Mouse (Mus musculus) layer of hippocampus, postnatal 36 days (tissue): Measurements from ENCODE around the gene Dpp10. TPM values are rescaled to one million over a fixed set of nuclear protein-coding genes. Genes with fewer than 3 reads are reported as not detected.

ENCODE experiments used
- DNase-seq, 2 experiments: peaks; one replicate each; pipeline ENCODE4 v3.0.0; 2022
- total RNA-seq, 2 experiments: library from RNA; stranded (reverse); gene quantifications; 2 replicates each; pipeline ENCODE4 v1.2.3; 2021

The Dpp10 gene
- total RNA-seq, 2 experiments from 2014 or later: 34.3 to 37.5 TPM

DNA sequence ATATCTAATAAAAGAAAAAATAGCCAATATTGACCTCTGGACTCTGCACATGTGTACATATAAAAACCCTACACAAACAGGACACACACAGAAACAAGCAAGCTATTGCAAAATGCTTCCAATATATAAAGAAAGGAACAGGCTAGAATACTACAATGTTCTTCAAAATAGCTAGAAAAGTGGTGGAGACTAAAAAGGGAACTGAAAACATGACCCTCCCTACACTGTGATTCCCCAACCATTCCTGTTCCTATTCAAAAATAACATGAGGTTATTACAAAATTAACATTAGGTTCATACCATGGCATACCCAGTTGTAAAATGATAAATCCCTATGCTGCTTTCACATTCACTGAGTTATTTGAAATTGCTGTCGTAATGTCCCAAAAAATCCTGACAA lies 125.8 kb downstream of the Dpp10 start:
- DNase-seq: no peak

DNA sequence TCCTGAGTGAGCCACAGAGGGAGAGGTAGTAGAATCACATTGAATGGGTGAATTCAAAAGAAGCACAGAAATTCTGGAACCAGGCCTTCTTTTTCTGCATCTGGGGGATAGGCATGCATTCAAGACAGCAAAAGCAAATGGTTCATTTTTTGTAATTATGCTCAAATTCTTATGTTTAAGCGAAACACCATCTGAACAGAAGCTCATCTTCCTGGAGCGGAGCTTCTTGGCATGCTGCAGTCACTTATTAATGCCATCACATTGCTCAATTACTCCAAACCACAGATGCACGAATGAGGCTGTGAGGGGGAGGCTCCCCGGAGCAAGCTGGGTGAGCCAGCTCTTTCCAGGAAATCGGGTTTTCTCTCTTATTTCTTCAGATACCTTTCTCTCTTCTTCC lies 142.7 kb downstream of the Dpp10 start:
- peak; percentile 49 to 57 for DNase-seq

DNA sequence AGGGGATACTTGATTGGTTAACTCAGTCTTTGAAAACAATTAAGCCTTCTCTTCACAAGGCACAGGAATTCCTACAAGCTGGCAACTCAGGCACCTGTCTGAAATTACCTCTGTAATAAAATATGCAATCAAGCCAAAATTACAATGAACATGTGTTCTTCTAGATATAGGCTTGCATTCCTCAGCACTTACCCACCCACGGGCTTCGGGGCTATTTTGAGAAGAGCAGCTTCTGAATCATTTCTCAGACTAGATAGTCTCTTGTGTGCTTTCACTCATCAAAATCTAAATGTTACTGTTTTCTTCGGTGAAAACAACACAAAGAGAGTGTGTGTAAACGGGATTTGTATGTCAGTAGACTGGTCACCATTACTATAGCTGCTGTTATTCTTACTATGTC lies 144.1 kb downstream of the Dpp10 start:
- DNase-seq: no peak

DNA sequence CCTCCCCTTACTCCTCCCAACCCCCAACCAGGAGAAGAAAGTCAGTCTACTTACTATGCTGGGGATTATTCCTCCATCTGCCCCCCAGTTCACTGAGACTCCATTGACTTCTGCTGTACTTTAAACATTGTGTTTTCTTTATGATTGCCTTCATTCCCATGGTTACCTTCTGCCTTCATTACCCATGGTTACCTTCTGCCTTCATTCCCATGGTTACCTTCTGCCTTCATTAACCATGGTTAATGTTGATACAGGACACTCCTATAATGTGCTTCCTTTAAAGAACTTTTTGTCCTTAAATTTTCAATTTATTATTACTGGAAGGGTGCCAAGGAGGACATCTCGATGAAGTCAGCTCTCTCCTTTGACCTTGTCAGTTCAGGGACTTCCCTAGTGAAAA lies 158.1 kb downstream of the Dpp10 start:
- DNase-seq: no peak

DNA sequence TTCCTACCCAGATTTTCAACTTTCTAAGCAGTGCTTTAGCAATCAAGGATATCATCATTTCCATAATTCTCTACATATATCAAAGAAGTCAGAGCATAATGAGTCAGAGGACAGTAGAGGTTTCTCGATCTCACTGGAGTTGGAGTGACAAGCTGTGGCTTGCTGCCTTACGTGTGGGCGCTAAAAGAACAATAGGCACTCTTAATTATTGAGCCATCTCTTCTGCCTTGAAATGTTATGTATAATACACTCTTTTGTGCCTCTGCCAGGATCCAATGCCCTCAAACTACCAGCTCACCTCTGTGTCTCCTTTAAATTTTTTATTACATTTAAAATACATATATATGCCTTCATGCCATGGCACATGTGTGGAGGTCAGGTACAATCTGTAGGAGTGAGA lies 198.5 kb downstream of the Dpp10 start:
- DNase-seq: no peak

DNA sequence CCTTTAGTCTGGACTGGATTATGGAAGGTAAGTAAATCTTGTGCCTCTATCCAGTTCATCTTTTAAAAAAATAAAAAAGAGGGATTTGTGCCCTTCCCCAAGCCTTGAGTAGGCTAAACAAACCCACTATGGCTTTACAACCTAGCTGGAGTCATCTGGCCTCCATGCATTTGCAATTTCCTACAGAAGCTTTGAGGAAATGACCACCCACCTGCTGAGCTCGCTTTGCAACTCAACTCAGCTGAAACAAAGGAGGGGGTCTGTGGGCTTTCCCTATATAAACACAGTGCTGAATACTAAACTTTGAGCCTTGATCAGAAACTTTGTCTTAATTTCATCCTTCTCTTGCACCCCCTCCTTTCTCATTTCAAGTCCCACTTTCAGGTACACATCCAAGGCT lies 244.2 kb downstream of the Dpp10 start:
- no peak for DNase-seq

DNA sequence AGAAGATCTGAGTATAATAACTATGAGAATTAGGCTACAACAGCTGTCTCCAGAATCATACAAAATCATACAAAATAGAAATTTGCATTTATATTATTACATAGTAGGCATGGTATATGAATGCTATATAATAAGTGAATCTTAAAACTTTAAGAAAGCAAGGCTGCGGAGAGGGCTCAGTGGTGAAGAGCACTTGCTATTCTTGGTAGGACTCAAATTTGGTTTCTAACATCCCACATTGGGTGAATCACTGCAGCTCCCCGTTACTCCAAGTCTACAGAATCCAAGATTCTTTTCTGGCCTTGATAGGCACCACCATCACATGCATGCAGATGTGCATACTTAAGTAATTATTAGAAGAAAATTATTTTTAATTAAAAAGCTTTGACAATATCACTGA lies 279.8 kb downstream of the Dpp10 start:
- DNase-seq: no peak

DNA sequence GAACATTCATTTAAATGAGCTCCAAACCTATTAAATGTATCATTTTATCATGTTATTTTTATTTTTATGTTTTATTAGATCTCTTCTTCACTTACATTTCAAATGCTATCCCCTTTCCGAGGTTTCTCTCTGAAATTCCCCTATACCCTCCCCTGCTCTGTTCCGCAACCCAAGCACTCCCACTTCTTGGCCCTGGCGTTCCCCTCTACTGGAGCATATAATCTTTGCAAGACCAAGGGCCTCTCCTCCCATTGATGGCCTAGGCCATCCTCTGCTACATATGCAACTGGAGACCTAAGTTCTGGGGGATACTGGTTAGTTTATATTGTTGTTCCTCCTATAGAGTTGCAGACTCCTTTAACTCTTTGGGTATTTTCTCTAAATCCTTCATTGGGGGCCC lies 283.1 kb downstream of the Dpp10 start:
- no peak for DNase-seq

DNA sequence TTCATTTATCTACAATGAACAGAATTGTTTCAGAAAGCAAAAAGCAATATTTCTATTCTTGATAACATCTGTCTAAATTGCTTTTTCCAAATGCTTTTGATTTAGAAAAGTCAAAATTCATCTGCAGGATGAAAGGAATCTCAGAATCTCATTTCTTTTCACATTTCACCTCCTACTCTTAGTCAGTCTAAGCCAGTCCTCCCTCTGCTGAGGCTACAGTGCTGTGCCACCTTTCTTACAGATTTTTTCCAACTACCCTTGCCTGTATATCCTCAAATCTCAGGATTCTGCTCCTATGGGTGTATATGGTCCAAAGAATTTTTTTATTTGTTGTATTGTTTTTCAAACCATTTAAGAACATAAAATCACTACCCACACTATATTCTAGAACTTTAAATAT lies 289.3 kb downstream of the Dpp10 start:
- DNase-seq: no peak

DNA sequence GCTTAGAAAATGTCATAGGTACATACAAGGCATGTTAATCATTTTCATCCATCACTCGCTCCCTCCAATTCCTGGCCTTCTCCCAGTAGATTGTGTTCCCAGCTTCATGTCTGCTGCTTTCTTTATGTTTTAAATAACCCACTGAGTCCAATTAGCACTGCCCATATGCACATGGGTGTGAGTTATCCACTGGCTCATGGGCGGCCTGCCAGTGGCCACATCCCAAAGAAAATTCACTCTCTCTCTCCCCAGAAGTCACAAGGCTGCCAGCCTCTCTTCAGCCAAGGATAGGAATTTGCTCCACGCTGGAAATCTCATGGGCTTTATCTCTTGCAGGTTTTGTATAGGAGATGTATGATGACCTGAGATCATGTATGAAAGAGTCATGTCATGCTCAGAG lies 338.1 kb downstream of the Dpp10 start:
- no peak for DNase-seq

DNA sequence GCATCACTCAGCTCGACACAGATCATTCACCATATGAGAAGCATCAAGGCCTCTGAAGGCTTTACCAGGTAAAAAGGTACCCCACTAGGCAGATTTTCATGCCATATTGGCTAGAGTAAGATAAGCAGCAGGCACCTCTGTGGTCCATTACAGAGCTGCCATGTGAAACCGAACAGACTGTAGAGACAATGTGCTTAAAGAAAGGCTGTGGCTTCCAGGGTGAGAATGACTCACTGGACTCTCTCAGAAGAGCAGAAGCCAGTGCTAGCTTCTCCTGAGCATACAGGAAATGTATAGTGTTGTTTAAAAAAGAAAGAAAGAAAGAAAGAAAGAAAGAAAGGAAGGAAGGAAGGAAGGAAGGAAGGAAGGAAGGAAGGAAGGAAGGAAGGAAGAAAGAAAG lies 386.9 kb downstream of the Dpp10 start:
- DNase-seq: no peak

DNA sequence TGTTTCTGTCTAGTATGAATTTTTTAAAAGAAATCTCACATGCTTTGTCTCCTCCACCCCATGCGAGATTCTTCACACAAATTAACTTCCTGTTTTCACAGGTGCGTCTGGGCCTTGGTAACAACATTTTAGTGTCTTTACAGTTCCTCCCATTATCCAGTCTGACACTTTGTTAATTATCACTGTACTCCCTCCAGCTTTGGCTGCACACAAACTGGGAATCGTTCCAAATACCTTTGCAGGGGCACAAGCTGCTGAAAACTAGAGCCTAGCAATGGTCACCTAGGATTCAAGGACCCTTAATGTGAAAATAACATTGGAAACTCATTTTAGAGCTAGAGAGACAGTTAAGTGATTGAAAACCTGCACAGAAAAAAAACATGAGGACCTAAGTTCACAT lies 388.8 kb downstream of the Dpp10 start:
- no peak for DNase-seq

DNA sequence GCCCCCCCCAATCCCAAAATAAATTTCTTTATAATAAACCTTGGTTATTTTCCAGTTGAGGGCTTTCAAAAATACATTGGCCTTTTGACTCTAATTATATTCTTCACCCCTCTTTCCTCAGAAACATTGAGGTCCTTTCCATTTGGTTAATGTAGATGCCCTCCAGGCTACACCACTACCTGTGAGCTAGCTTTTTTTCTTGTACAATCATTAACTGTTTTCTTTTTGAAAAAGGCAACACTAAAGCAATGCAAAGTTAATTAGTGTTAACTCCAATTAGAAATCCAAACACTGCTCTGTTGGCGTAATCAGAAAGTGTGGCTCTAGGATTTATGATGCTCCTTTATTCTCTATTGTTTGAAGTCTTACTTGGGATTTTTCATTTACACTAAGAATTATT lies 407.5 kb downstream of the Dpp10 start:
- DNase-seq: no peak

DNA sequence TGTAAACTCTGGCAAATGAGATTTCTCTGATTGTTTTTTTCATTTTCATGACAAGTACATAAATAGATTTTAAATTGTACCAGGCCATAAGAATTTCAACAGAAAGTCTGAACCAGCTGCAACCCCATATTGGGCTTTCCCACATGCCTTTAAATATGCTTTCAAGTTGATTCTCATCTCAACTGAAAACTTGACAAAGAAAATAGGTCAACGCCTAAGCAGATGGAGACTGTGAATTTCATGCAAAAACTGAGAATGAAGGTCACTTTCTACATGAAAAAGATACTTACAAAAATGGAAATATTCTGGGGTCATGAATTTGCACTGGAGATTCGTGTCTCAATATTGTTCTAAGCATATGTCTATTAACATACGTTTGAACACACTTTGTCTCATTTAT lies 417.1 kb downstream of the Dpp10 start:
- DNase-seq: no peak

DNA sequence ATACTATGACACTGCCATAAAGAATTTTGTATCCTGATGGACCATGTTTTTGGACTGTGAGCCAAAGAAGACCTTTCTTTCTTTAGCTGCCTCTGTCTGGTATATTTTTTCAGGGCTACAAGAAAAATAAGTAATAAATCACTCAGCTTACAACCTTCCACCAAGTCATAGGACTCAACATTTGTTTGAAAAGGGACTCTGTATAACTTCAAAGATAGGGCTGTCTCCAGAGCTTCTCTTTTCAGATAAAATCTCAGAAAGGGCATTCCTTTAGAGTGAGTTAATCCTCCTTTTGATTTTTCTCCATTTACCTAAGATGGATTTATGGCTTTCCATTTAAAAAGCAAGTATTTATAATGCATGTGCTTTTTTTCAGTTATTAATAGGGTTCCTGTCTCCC lies 460.5 kb downstream of the Dpp10 start:
- no peak for DNase-seq

DNA sequence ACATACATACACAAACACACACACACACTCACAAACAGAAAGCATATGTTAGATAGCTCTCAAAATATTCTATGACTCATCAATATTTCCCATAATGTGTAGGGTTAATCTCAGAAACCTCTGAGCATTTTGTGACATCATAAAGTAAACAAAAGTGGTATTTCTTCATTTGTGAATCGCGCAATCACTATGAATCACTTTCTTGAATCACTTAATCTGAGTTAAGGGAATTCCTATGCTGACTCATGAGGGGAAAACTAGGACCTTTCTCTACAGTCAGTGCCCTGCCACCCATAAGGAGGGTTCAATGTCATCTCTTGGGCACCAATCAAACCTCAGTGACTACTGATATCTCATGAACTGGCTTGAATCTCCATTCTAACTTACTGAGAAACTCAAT lies 465.2 kb downstream of the Dpp10 start:
- DNase-seq: no peak

DNA sequence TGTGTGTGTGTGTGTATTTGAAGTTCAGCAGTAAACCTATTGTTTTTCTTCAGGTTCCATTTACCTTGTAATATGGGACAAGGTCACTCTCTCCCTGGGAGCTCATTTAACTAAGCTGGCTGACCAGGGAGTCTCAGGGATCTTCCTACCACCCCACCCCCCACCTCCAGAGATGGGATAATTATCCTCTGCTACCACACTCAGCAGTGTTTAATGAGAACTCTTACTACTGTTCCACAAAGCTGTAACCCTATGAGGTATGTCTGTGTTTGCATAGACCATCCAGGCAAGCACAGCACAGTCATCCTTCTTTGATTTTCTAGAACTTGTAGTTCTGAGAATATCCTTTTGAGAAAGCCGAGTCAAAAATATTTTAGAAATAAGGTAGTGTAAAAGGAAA lies 471.6 kb downstream of the Dpp10 start:
- no peak for DNase-seq

DNA sequence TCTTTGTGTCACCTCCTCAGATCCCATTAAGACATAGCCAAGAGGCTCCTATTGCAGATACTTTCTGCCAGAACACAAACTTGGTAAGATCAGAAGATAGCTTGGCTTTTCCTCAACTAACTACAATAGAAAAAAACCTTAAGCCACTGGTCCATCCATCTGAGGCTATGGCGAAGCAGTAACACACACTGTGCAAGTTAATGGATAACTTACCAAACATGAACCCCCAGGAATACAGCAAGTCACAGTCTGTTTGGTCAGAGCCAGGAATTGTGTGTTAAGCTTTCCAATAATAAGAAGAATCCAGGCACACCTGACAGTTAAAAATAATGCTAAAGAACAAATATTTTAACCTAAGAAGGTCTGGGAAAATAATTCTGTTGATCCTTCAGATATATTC lies 502.9 kb downstream of the Dpp10 start:
- DNase-seq: no peak

DNA sequence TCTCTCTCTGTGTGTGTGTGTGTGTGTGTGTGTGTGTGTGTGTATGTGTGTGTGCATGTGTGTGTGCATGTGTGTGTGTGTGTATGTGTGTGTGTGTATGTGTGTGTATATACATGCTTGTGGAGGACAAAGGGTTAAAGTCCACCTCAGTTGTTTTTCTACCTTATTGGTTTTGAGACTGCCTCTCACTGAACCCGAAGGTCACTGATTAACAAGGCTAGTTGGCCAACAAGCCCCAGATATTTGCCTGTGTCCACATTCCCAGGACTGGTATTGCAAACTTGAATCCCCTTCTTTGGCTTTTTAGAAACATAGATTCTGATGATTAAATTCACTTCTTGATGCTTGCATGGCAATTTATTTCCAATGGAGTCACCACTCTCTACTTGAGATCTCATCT lies 577.6 kb downstream of the Dpp10 start:
- no peak for DNase-seq

DNA sequence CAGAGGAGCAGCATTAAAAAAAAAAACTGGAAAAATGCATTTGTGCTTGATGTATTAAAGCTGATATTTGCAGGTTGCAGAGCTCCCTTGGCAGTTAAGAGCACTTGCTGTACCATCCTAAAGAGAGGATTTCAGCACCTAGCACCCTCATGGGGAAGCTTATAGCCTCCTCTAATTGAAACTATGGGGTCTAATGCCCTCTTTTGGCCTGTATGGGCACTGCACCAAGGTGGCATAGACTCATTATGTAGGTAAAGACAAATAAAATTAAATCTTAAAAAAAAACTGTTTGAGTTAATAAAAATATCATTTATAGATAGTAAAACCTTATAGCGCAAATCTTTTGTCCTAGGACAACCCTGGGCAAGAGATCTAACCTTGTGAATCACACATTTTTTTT lies 631.2 kb downstream of the Dpp10 start:
- no peak for DNase-seq

DNA sequence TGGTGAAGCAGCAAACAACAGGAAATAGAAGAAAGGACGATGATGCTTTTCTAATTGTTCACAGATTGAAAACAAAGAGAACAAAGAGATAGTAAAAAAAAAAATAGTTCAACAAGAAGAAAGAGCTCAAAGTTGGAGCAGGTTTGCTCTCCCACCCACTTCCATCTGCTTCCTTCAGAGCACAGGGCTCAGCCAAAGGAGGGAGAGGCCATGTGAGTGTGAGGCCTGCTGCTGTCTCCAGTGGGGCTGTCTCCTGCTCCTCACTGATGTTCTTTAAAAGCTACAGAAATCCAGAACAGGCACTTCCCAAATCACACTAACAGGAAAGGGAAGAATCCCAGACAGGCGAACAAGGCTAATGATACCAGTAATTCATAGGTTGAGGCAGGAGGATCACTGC lies 694.1 kb downstream of the Dpp10 start:
- no peak for DNase-seq

DNA sequence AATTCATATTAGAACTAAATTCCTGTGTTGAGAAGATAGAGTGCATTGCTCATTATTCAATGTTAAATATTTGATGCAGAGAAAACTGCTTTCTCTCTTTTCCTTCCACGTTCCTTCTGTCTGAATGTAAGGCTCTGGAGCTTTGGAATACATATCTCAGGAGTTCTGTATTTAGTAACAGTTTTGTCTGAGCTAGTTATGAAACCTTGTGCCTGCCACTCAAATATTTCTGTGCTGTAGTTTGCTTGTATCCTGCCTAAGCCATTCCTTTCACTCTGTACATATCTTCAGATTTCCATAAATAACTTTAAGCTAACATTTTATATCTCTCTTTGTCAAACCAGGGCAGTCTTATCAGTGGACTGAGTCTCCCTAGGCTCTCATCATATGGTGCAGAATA lies 707.5 kb downstream of the Dpp10 start:
- DNase-seq: no peak

DNA sequence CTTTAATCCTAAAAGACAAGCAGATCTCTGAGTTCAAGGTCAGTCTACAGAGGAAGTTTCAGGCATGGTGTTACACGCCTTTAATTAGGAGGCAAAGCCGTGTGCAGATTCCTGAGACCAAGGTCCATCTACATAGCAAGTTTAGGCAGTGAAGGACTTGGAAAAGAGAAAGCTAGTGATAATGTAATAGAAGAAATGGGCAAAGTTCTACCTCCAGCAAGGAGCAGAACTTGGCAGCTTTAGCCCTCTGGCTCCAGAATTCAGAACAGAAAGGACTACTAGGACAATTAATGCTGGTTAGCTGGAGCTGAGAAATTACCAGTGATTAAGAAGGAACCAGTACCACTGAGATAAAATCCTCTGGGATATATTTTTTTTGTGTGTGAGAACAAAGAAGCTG lies 728.5 kb downstream of the Dpp10 start:
- no peak for DNase-seq
